Mouse (Mus musculus): Measurements from ENCODE around the gene Zfp644. TPM values are rescaled to one million over a fixed set of nuclear protein-coding genes. Genes with fewer than 3 reads are reported as not detected.
A peak's percentile ranks its signal among the peaks of the same experiment; 100 is the strongest.

Gene Zfp644
- total and polyA plus RNA-seq, 3 experiments: 15.1 to 28.7 (median 17.7) TPM

DNA sequence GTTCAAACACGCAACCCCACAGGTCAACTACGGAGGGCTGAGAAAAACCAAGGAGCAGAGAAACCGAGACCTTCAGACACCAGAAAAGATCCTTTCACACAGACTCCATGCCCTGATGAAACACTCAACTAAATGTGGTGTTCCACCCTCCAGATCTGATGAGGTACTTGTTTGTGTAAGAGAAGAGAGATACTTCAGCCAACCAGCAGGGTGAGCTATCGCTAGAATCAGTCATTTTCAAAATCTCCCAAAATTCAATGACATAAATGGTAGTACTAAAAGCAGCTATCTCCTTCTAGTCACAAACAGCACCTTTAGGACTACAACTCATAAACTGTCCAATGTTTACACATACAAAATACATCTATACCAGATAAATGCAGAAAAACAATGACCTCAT is 4.1 kb downstream of the Zfp644 start:
- peak; percentile 45 for DNase-seq (ENCODE audit: extremely low read depth)
- in situ Hi-C loops (cut with MboI; ENCODE audit: low pct_ligation_motif_present, low pct_unique_long_range_greater_than_20kb, low sequenced_read_pairs): no loop called here
- Histone ChIP-seq H3K27ac (ENCODE audit: insufficient read depth, low read depth) (no peak overlapping the region), H3K36me3 (replicated peaks in 1 of 2; ENCODE audit: control insufficient read depth in 1 of 2, insufficient read depth in 1 of 2, low read length in 1 of 2) (peaks cover 5 to 37% of the 10 kb centered on the region in 2 experiments), H3K4me3 (replicated peaks in 1 of 3; ENCODE audit: low read depth in 2 of 3, low read length in 2 of 3, poor library complexity in 1 of 3) (no peak overlapping the region), H3K9me3 (replicated peaks; ENCODE audit: low read length) (no peaks in the 10 kb centered on the region), H3K79me2 (replicated peaks; ENCODE audit: control insufficient read depth, extremely low read depth, insufficient read depth, poor library complexity, severe bottlenecking) (peaks cover 39% of the 10 kb centered on the region), H3K4me2 (ENCODE audit: insufficient read depth, low read depth, poor library complexity, severe bottlenecking) (no peak overlapping the region), H3K9ac (ENCODE audit: insufficient read depth, low read depth) (no peak overlapping the region), H3K27me3 (replicated peaks) (no peaks in the 10 kb centered on the region), H3K4me1 (ENCODE audit: control insufficient read depth in 1 of 2, insufficient read depth in 2 of 2) (peaks cover 2 to 38% of the 10 kb centered on the region in 2 experiments; a peak in 3 of 4 replicates)
- peak in 1 of 2 experiments; percentile 57; a peak in 3 of 4 replicates for TF ChIP-seq CTCF (conservative IDR thresholded peaks at IDR 0.05 in 1 of 2, IDR thresholded peaks at IDR 0.05 in 1 of 2; ENCODE audit: low read depth in 2 of 2, low read length in 2 of 2)
- TF ChIP-seq BHLHE40 (IDR thresholded peaks at IDR 0.05; ENCODE audit: low read depth, low read length): no peak
- TF ChIP-seq MAZ (IDR thresholded peaks at IDR 0.05; ENCODE audit: low read depth, low read length): no peak
- no peak for TF ChIP-seq GABPA (IDR thresholded peaks at IDR 0.05; ENCODE audit: insufficient replicate concordance, low read depth, low read length)
- TF ChIP-seq RAD21 (IDR thresholded peaks at IDR 0.05; ENCODE audit: low read depth, low read length): peak; percentile 13
- no peak for TF ChIP-seq JUN (IDR thresholded peaks at IDR 0.05; ENCODE audit: insufficient read depth, low read depth, low read length)
- no peak for TF ChIP-seq NRF1 (IDR thresholded peaks at IDR 0.05; ENCODE audit: low read depth, low read length)
- TF ChIP-seq TBP (conservative IDR thresholded peaks at IDR 0.05; ENCODE audit: low read depth, low read length): no peak
- peak; percentile 39 for TF ChIP-seq SMC3 (IDR thresholded peaks at IDR 0.05; ENCODE audit: low read depth, low read length)
- no peak for TF ChIP-seq MYC (IDR thresholded peaks at IDR 0.05; ENCODE audit: low read depth, low read length)
- no peak for TF ChIP-seq EP300 (IDR thresholded peaks at IDR 0.05; ENCODE audit: low read length)
- dilution Hi-C loops (cut with MboI; ENCODE audit: extremely low pct_ligation_motif_present, extremely low pct_unique_long_range_greater_than_20kb, low sequenced_read_pairs): no loop called here

DNA sequence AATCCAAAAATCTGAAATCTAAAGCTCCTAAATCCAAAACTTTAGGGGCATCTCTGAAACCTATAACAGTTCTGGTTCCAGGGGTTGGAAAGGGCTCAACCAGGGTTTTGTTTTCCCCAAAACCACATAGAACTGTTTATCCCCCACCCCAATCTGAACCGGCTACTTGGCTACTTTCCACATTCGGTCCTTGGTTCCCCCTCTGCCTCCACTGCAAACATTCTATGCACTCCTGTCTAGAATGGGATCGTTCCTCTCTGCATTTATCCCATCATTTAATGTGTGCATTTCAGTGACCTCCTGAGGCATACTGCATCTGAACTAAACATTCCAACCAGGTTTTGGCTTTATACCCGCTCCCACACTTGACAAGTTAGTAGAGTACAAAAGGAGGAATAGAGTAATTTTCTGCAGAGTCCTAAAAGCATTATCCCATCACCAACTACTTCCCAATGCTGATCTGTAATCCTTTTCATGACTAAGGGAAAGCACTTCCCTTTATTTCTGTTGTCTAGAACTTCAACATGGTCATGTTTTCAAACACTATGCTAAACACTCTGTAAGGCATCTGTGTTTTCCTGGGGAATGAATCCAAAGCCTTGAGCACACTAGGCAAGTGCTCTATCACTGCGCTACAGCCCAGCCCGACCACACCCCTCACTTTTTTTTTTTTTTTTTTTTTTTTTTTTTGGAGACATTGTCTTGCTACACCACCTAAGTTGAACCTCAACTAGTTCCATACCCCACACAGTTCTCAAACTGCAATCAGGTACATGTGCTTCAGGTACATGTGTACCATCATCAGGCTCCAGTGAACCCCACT is 16.2 kb downstream of the Zfp644 start:
- dilution Hi-C loops (cut with MboI; ENCODE audit: extremely low pct_ligation_motif_present, extremely low pct_unique_long_range_greater_than_20kb, low sequenced_read_pairs) (no loop called here), in situ Hi-C loops (cut with MboI; ENCODE audit: low pct_ligation_motif_present, low pct_unique_long_range_greater_than_20kb, low sequenced_read_pairs) (no loop called here)
- Histone ChIP-seq H3K79me2 (replicated peaks; ENCODE audit: control insufficient read depth, extremely low read depth, insufficient read depth, poor library complexity, severe bottlenecking) (peaks cover 4% of the 10 kb centered on the region), H3K36me3 (replicated peaks in 1 of 2; ENCODE audit: control insufficient read depth in 1 of 2, insufficient read depth in 1 of 2, low read length in 1 of 2) (peaks cover 0 to 29% of the 10 kb centered on the region in 2 experiments), H3K27ac (ENCODE audit: insufficient read depth, low read depth) (no peak overlapping the region), H3K4me3 (replicated peaks in 1 of 3; ENCODE audit: low read depth in 2 of 3, low read length in 2 of 3, poor library complexity in 1 of 3) (no peak overlapping the region), H3K4me1 (ENCODE audit: control insufficient read depth in 1 of 2, insufficient read depth in 2 of 2) (peaks cover 2 to 18% of the 10 kb centered on the region in 2 experiments; a peak in 1 of 4 replicates), H3K4me2 (ENCODE audit: insufficient read depth, low read depth, poor library complexity, severe bottlenecking) (no peak overlapping the region), H3K9me3 (replicated peaks; ENCODE audit: low read length) (no peaks in the 10 kb centered on the region), H3K9ac (ENCODE audit: insufficient read depth, low read depth) (no peak overlapping the region), H3K27me3 (replicated peaks) (no peaks in the 10 kb centered on the region)
- TF ChIP-seq USF2 (conservative IDR thresholded peaks at IDR 0.05; ENCODE audit: low read depth, low read length) (no peak), ZC3H11A (IDR thresholded peaks at IDR 0.05; ENCODE audit: low read depth, low read length) (no peak), MAFK (IDR thresholded peaks at IDR 0.05; ENCODE audit: insufficient replicate concordance, low read length) (no peak), POLR2A (IDR thresholded peaks at IDR 0.05; ENCODE audit: low read depth, low read length) (no peak), ELF1 (IDR thresholded peaks at IDR 0.05; ENCODE audit: low read depth, low read length) (no peak), ZNF384 (IDR thresholded peaks at IDR 0.05; ENCODE audit: low read depth, low read length) (peak; percentile 57; the same call in 1 of the 2 replicates)
- DNase-seq (ENCODE audit: extremely low read depth): no peak
